Mouse (Mus musculus) small intestine, adult 2 months (tissue): ENCODE data around the gene Asap3. TPM values are rescaled to one million over a fixed set of nuclear protein-coding genes. Genes with fewer than 3 reads are reported as not detected.

Source experiments
- H3K27ac ChIP-seq: fragments of 200-500 bp; 2 replicates; pipeline ENCODE4 v1.5.1; 2012; ENCODE audit warnings: low read depth, low read length, control low read depth, inconsistent platforms; ENCODE audit not compliant: insufficient read depth
- H3K27me3 ChIP-seq: fragments of 200-500 bp; 2 replicates; pipeline ENCODE4 v1.6.1; 2012; ENCODE audit warnings: mild to moderate bottlenecking, moderate library complexity, low read length, inconsistent platforms; ENCODE audit not compliant: control insufficient read depth, insufficient read depth
- H3K36me3 ChIP-seq: fragments of 200-500 bp; 2 replicates; pipeline ENCODE4 v1.6.1; 2012; ENCODE audit warnings: mild to moderate bottlenecking, low read length, control low read depth, inconsistent platforms; ENCODE audit not compliant: control insufficient read depth, insufficient read depth
- H3K4me1 ChIP-seq: fragments of 200-500 bp; 2 replicates; pipeline ENCODE4 v1.6.1; 2012; ENCODE audit warnings: low read length, inconsistent platforms, mixed read lengths; ENCODE audit not compliant: control insufficient read depth, insufficient read depth, insufficient read length
- H3K4me3 ChIP-seq: fragments of 200-500 bp; 2 replicates; pipeline ENCODE4 v1.5.1; 2012; ENCODE audit warnings: low read depth, mild to moderate bottlenecking, control low read depth, inconsistent platforms, low read length, moderate library complexity
- CTCF ChIP-seq: fragments of 200-500 bp; IDR thresholded peaks from 2 replicates; pipeline ENCODE4 v1.5.1; 2012; ENCODE audit warnings: low read depth, mild to moderate bottlenecking, control low read depth, inconsistent platforms, low read length, moderate library complexity, mixed read lengths; ENCODE audit not compliant: insufficient replicate concordance, insufficient read length; ENCODE audit errors: extremely low read depth
- POLR2A ChIP-seq: fragments of 200-500 bp; IDR thresholded peaks from 2 replicates; pipeline ENCODE4 v1.6.1; 2012; ENCODE audit warnings: low read depth, mild to moderate bottlenecking, control low read depth, inconsistent platforms, low read length, moderate library complexity
- WGBS: fragments of 180-500 bp; shearing (Covaris S2); methylation state at CpG from one replicate; pipeline ENCODE4 v1.1.7; 2018; 5-methylcytosine and 5-hydroxymethylcytosine counted together
- polyA plus RNA-seq: library from polyadenylated mRNA; depleted of rRNA; stranded (reverse); fragments of >200 nt; gene quantifications from 2 replicates; pipeline ENCODE4 v1.2.3, GENCODE M21; 2012

Gene Asap3
- polyA plus RNA-seq, 1 experiment = 1.3 TPM

DNA sequence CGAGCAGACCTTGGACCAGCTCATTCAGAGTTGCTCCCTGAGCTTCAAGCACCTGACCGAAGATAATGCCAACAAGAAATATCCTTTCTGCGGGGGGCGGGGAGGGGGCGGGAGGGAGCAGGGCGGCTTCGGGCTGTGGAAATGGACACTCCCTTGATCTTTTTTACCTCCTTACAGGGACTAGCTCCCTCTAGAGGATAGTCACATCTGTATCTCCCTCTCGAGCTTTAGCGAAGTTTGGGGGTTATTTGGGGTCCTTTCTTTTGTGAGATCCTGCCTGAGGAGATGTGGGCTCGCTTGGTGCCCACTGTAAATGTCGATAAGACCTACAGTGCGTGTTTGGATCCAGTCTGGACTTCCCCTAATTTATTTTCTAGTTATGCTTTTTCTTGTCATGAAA, 24.8 kb upstream of the Asap3 start:
- TF ChIP-seq CTCF = no peak
- TF ChIP-seq POLR2A = no peak
- Histone ChIP-seq H3K36me3 (peaks cover 8% of the 10 kb centered on the region; the same call in 1 of the 2 replicates), H3K4me3 (peak overlapping the region; percentile 9; the same call in 1 of the 2 replicates), H3K27ac (0 out of 2 replicates have a peak overlapping the region, but pooled peaks have one; percentile 13), H3K27me3 (no peaks in the 10 kb centered on the region), H3K4me1 (peaks cover 37% of the 10 kb centered on the region)
- 34% methylated on average over 12 of the region's 12 CpGs for WGBS

DNA sequence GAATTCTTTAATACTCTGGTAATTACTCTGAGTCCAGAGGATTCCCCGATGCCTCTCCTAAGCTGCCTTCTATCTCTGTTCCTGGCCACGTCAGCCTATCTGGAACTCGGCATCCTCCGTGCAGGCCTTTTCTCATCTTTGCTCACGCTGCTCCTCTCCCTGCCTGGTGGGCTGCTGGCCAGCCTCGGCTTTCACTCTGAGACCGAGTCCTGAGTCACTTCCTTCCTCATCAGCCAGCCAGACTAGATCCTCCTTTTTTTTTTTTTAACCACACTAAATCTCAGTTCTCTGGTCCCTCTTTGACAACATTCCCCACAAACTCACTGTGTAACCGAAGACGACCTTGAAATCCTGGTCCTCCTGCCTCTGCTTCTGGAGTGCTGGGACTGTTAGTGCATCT, 20.8 kb upstream of the Asap3 start:
- H3K4me1 ChIP-seq = peaks cover 31% of the 10 kb centered on the region
- peaks cover 11% of the 10 kb centered on the region for H3K36me3 ChIP-seq
- no peak overlapping the region for H3K4me3 ChIP-seq
- TF ChIP-seq POLR2A = no peak
- TF ChIP-seq CTCF = no peak
- WGBS = 74% methylated on average over 9 of the region's 9 CpGs
- peak overlapping the region; percentile 22; the same call in 1 of the 2 replicates for H3K27ac ChIP-seq
- H3K27me3 ChIP-seq = no peaks in the 10 kb centered on the region

DNA sequence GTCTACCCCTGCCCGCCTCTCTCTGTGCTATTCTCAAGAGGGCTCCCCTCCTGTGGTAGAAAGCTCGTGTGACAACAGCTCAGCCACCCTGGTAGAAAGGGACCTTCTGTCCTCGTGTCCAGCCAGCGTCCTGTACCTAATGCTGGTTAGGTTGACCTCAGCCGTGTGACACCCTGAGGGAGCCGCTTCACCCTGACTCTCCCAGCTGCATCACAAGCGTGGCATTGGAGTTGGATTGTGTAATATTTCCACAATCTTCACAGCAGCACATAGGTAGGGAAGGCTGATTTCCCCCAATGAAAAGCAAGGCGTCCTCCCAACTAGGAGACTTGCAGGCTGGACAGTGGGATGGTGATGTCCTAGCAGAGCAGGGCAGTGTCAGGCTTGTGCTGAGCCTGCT, 19.9 kb upstream of the Asap3 start:
- Histone ChIP-seq H3K4me1 (peaks cover 25% of the 10 kb centered on the region), H3K27me3 (no peaks in the 10 kb centered on the region), H3K27ac (peak overlapping the region; percentile 66), H3K4me3 (peak overlapping the region; percentile 53; the same call in 1 of the 2 replicates), H3K36me3 (peaks cover 15% of the 10 kb centered on the region)
- TF ChIP-seq POLR2A (0 out of 2 replicates have a peak, but pooled peaks have one; percentile 26), CTCF (no peak)
- WGBS = 55% methylated on average over 8 of the region's 8 CpGs

DNA sequence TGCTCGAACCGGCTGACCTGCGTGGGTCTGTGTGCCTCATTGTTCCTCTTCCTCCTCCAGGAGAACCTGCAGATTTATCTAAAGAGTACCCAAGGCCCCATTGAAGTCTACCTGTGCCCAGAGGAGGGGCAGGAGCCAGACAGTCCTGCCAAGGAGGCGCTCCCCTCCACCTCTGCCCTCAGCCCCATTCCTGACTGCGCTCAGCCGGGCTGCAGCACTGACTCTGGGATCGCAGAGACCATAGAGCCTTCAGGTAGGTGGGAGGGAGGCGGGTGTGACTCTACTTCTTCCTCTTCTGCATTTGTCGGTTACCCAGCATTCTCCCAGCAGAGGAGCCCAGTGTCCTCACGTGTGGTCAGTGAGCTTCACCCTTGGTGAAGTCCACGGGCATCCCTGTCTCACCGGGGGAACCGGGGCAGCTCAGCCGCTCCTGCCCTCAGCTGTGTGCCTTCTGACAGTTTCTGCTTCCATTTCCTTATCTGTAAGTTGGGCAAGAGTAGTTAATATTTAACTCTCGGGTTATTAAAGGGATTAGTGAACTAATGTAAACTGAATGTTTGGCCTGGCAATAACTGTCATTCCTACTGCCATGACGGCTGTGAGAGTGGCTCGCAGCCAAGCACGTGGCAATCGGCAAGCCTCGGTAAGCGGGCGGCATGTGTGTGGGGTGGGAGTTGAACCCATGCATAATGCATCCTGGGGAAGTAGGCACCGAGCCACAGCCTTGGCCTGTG, 19.3 kb upstream of the Asap3 start:
- H3K36me3 ChIP-seq = peaks cover 16% of the 10 kb centered on the region
- peak overlapping the region; percentile 66 for H3K27ac ChIP-seq
- 24% methylated on average over 23 of the region's 23 CpGs for WGBS

DNA sequence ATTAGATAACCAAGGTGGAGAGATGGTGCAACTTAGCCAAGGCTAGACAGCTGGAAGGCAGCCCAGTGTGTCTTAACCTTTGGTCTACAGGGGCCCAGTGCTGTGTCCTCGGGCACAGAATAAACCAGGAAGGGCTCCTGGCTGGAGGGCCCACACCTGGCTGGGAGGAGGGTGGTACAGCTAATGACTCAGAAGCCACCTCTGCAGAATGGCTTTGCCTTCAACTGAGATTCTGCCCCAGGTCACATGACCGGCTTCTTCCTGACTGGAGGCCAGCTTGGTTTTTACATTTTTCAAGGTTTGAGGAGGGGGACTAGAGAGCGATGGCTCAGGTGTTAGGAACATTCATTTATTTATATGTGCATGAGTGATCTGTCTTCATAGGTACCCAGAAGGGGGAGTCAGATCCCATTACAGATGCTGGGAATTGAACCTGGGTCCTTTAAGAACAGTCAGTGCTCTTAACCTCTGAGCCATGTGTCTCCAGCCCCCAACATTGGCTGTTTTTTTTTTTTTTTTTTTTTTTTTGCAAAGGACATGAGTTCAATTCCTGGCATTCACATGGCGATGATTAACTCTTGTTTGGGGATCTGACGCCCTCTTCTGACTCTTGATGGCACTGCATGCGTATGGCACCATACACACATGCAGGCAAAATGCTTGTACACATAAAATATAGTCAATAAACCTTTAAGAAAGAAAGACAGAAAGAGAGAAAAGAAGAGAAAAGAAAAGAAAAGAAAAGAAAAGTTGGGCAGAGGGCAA, 17.0 kb upstream of the Asap3 start:
- Histone ChIP-seq H3K4me3 (no peak overlapping the region), H3K27me3 (no peaks in the 10 kb centered on the region), H3K36me3 (peaks cover 23% of the 10 kb centered on the region), H3K27ac (peak overlapping the region; percentile 54; the same call in 1 of the 2 replicates), H3K4me1 (peaks cover 25% of the 10 kb centered on the region)
- 68% methylated on average over 6 of the region's 6 CpGs for WGBS
- TF ChIP-seq POLR2A (no peak), CTCF (no peak)

More for the DNA sequence above, 19.3 kb upstream of the Asap3 start:
- H3K4me1 ChIP-seq = peaks cover 25% of the 10 kb centered on the region
- TF ChIP-seq POLR2A (peak; percentile 44; the same call in 1 of the 2 replicates), CTCF (no peak)
- no peaks in the 10 kb centered on the region for H3K27me3 ChIP-seq
- H3K4me3 ChIP-seq = peak overlapping the region; percentile 53

DNA sequence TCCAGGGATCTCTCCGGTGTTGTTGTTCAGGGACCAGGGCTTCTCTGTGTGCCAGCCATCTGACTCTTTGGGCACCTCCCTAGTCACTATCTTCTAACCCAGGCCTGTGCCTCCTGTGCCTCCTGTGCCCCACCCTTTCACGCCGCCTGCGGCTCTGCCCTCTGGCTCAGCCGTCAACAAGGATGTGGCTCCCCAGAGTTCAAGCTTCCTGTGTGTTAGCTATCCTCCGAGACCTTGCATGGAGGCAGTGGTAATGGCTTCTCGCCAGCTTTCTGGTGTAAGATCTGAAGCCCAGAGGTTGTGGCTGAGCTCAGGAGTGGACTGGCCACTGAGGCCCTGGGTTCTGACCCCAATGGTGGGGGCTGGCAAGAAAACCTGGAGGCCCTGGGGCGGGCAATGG, 16.3 kb upstream of the Asap3 start:
- Histone ChIP-seq H3K27ac (peak overlapping the region; percentile 54), H3K27me3 (no peaks in the 10 kb centered on the region), H3K4me3 (no peak overlapping the region), H3K4me1 (peaks cover 25% of the 10 kb centered on the region), H3K36me3 (peaks cover 19% of the 10 kb centered on the region)
- TF ChIP-seq CTCF = no peak
- 37% methylated on average over 8 of the region's 8 CpGs for WGBS

DNA sequence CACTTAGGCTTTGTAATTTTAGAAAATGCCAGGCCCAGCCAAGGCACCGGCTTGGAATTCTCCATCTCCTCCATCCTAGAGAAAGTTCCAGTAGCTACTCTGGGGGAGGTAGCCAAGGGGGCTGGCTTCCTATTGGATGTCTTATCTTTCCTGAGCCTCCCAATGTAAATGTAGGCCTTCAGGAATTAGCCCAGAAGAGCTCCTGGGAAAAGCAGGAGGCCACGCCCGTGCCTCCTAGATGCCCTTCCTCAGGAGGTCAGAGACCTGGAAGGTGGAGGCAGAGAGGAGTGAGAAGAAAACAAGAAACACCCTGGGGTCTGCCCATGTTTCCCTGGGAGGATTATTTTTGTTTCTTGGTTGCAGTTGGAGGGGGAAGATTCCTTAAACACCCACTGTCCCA, 12.6 kb upstream of the Asap3 start:
- WGBS = 66% methylated on average over 3 of the region's 3 CpGs

More for the DNA sequence above, 12.6 kb upstream of the Asap3 start:
- peaks cover 14% of the 10 kb centered on the region for H3K36me3 ChIP-seq
- no peak for TF ChIP-seq POLR2A
- TF ChIP-seq CTCF = no peak
- H3K4me3 ChIP-seq = no peak overlapping the region
- H3K4me1 ChIP-seq = peaks cover 15% of the 10 kb centered on the region
- H3K27ac ChIP-seq = no peak overlapping the region
- H3K27me3 ChIP-seq = no peaks in the 10 kb centered on the region
